Mouse (Mus musculus) liver, adult 2 months (tissue): Measurements from ENCODE around the gene Hpf1.

ENCODE experiments used
- CTCF ChIP-seq: fragments of 200-500 bp; IDR thresholded peaks from 2 replicates; pipeline ENCODE4 v1.5.1; 2011; ENCODE audit warnings: low read depth, low read length, control low read depth
- POLR2A ChIP-seq: fragments of 200-500 bp; IDR thresholded peaks from 2 replicates; pipeline ENCODE4 v1.6.1; 2011; ENCODE audit warnings: low read length, control low read depth; ENCODE audit not compliant: insufficient read depth; ENCODE audit errors: extremely low read depth

- TF ChIP-seq CTCF (no peak), POLR2A (no peak)
Observed at GRCm38 (mm10) chr8:60951271-60951670, 61.1 kb downstream of the Hpf1 start.
